Mouse (Mus musculus) thymus, adult 2 months (tissue): ENCODE data around the gene Pigk. TPM values are rescaled to one million over a fixed set of nuclear protein-coding genes. Genes with fewer than 3 reads are reported as not detected.
A peak's percentile ranks its signal among the peaks of the same experiment; 100 is the strongest.

Experiments
- DNase-seq: peaks from one replicate; pipeline ENCODE4 v3.0.0; 2021
- H3K27ac ChIP-seq: fragments of 200-500 bp; 2 replicates; pipeline ENCODE4 v1.5.1; 2012; ENCODE audit warnings: low read length, control low read depth; ENCODE audit not compliant: control insufficient read depth, insufficient read depth
- H3K27me3 ChIP-seq: fragments of 200-500 bp; 2 replicates; pipeline ENCODE4 v1.6.1; 2012; ENCODE audit warnings: mild to moderate bottlenecking, low read length, moderate library complexity, mixed read lengths; ENCODE audit not compliant: control insufficient read depth, insufficient read depth
- H3K36me3 ChIP-seq: fragments of 200-500 bp; 2 replicates; pipeline ENCODE4 v1.6.1; 2012; ENCODE audit warnings: mild to moderate bottlenecking, low read length, moderate library complexity; ENCODE audit not compliant: control insufficient read depth, insufficient read depth
- H3K4me1 ChIP-seq: fragments of 200-500 bp; replicated peaks from 2 replicates; pipeline ENCODE4 v1.6.1; 2012; ENCODE audit warnings: low read length; ENCODE audit not compliant: control insufficient read depth, insufficient read depth
- H3K4me3 ChIP-seq: fragments of 200-500 bp; 2 replicates; pipeline ENCODE4 v1.5.1; 2012; ENCODE audit warnings: mild to moderate bottlenecking, low read length, control low read depth, moderate library complexity; ENCODE audit not compliant: control insufficient read depth, insufficient read depth
- CTCF ChIP-seq: fragments of 200-500 bp; IDR thresholded peaks from 2 replicates; pipeline ENCODE4 v1.5.1; 2012; ENCODE audit warnings: mild to moderate bottlenecking, control low read depth, low read length, moderate library complexity, borderline replicate concordance; ENCODE audit not compliant: control insufficient read depth, poor library complexity, insufficient read depth; ENCODE audit errors: extremely low read depth
- POLR2A ChIP-seq: fragments of 200-500 bp; IDR thresholded peaks from 2 replicates; pipeline ENCODE4 v1.6.1; 2012; ENCODE audit warnings: mild to moderate bottlenecking, low read length, control low read depth, moderate library complexity; ENCODE audit not compliant: control insufficient read depth, poor library complexity, insufficient read depth; ENCODE audit errors: extremely low read depth
- WGBS: fragments of 180-500 bp; shearing (Covaris S2); methylation state at CpG from one replicate; pipeline ENCODE4 v1.1.7; 2018; 5-methylcytosine and 5-hydroxymethylcytosine counted together
- polyA plus RNA-seq: library from polyadenylated mRNA; depleted of rRNA; stranded (reverse); fragments of >200 nt; gene quantifications from 2 replicates; pipeline ENCODE4 v1.2.3, GENCODE M21; 2012

Gene Pigk
- polyA plus RNA-seq, 1 experiment = 10.9 TPM

DNA sequence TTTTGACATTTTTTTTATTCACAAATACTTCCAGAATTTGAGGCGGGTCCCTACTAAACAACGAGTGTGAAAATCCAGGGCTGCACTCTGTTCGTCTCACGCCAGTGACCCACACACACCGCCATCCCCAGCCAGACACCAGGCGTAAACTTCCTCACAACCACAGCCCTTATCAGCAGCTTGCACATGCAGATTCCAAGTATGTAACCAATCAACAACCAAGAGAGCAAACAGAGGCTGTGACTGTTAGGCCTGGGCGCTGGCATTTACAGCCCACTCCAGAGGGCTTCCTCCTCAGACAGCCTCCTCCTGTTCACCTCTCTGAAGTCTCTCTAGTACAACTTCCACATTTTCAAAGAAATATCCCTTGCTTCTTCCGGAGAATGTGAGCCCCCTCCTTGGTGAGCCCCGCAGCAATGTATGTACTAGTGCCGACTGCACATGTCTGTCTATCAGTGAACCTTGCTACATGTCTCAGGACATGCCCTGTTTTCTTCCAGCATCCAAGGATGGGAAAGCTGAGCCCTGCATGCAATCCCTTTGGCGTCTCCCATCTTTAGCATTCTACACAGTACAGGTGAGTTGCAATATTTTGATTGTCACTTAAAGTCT lies 265.7 kb downstream of the Pigk start:
- no peak for DNase-seq
- 28% methylated on average over 11 of the region's 11 CpGs for WGBS
- no peak for TF ChIP-seq POLR2A
- TF ChIP-seq CTCF = no peak
- no peak overlapping the region; the same call in 1 of the 2 replicates for H3K27ac ChIP-seq
- no peaks in the 10 kb centered on the region for H3K36me3 ChIP-seq
- no peak overlapping the region for H3K4me3 ChIP-seq
- peaks cover 12% of the 10 kb centered on the region for H3K4me1 ChIP-seq
- peaks cover 15% of the 10 kb centered on the region; the same call in 1 of the 2 replicates for H3K27me3 ChIP-seq

DNA sequence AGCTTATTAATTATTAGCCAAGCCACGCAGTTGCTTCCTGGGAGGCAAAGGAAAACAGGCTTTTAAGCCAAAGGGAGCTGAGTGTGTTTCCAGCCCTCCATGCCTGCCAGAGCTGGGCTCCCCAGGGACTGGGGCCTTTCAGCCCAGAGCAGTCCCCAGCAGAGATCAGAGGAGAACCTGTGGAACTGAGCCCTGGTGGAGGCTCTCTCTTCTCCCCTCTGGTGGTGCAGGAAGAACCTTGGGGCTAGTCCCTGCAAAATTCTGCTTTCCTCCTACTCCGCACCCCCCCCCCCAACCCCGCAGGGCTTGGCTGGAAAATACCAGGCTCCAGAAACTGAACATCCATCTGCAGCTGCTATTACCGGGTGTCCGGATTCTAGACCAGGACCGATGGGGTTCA lies 266.5 kb downstream of the Pigk start:
- no peaks in the 10 kb centered on the region for H3K36me3 ChIP-seq
- no peak for TF ChIP-seq POLR2A
- no peak for TF ChIP-seq CTCF
- H3K27ac ChIP-seq = no peak overlapping the region
- peaks cover 12% of the 10 kb centered on the region for H3K4me1 ChIP-seq
- no peak for DNase-seq
- no peak overlapping the region for H3K4me3 ChIP-seq
- H3K27me3 ChIP-seq = peaks cover 15% of the 10 kb centered on the region; the same call in 1 of the 2 replicates
- WGBS = 36% methylated on average over 6 of the region's 6 CpGs

DNA sequence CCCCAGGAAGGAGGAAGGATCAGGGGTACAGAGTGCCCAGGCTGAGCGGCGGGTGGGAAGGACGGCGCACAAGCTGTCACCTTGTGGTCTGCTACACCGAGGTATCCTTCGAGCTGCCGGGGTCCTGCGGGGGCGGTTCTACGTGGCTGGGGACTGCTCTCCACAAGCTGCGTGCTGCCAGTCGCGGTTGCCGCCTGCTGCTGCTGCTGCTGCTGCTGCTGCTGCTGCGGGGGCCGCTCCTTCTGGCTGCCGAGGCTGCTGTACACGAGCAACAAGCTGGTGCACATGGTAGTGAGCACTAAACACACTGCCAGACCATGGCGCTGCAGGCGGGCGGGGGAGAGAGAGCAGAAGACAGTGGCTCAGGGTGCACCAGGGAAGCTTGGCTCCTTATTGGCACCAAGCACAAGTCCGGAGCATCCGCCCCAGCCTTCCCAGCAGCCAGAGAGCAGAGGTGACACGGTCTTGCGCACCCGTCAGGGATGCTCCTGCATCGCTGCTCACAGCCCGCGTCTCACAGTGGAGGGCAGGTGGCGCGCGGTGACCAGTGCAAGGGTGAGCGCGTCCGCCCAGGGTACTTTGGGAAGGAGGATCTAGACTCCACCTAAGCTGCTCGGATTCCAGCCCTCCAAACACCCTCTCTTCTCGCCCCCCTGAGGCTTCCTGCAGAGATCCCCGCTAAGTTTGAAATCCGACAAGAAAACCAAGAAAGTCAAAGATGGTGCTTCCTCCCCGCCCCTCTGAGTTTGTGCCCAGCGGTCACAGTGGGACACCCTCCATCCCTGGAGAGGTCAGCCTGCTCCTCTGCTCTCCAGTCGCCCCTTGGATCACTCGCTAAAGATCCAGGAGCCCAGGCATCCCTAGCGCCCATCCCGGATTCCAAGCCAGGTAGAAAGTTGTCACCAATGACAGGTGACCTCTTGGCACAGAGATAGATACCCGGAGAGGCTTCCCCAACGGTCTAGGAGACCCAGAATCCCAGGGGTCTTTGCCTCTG lies 267.4 kb downstream of the Pigk start:
- TF ChIP-seq POLR2A = no peak
- no peak for TF ChIP-seq CTCF
- Histone ChIP-seq H3K27ac (no peak overlapping the region), H3K36me3 (no peaks in the 10 kb centered on the region), H3K4me3 (peak overlapping the region; percentile 18), H3K4me1 (peaks cover 12% of the 10 kb centered on the region), H3K27me3 (peaks cover 15% of the 10 kb centered on the region; the same call in 1 of the 2 replicates)
- 1% methylated on average over 47 of the region's 47 CpGs for WGBS
- DNase-seq = no peak

DNA sequence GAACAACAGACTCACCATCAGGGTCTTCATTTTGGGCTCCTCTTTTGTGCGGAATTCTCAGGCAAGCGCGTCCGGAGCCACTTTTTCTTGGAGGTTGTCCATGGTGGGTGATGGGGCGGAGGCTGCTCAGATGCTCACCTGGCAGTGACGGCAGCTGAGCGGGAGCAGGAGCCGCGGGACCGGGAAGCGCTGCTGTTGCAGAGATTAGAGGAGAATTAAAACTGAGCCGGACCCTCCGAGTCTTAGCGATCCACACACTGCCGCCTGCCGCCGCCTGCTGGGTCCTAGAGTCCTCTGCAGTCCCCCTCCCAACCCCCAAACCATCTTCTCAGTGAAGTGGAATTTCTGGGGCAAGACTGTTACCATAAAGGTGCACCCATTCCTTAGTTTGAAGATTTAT lies 268.1 kb downstream of the Pigk start, which contains the start of gene St6galnac5:
Gene St6galnac5 (minus strand): TSS at position 259 of the 400 bp plus-strand sequence.
- TF ChIP-seq CTCF (no peak), POLR2A (no peak)

DNA sequence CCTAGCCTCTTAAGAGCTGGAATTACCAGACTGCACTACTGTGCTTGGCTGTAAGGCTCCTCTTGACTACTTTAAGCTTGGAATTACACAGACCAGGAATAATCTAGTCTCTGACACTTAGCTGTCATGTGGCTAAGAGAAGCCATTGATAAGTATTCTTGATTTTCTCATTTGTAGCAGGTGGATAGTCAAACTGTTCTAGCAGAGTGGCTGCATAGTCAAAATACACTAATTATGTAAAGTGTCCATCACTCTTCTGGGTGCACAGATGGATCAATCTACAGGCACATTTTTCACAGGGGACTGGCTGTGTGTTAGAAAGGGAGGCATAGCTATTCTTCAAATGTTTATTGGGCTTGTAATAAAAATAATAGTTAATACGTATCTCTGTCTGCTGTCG lies 276.9 kb downstream of the Pigk start:
- 96% methylated on average over 2 of the region's 2 CpGs for WGBS
- DNase-seq = no peak
- Histone ChIP-seq H3K27ac (no peak overlapping the region), H3K36me3 (no peaks in the 10 kb centered on the region), H3K27me3 (no peaks in the 10 kb centered on the region), H3K4me3 (no peak overlapping the region), H3K4me1 (no peaks in the 10 kb centered on the region)
- TF ChIP-seq CTCF (no peak), POLR2A (no peak)

More for the DNA sequence above, 268.1 kb downstream of the Pigk start, which contains the start of gene St6galnac5:
- DNase-seq = no peak
- H3K4me1 ChIP-seq = peaks cover 12% of the 10 kb centered on the region
- peak within 1 kb of the TSS; percentile 18 for H3K4me3 ChIP-seq
- H3K27me3 ChIP-seq = peaks cover 15% of the 10 kb centered on the region; the same call in 1 of the 2 replicates
- H3K36me3 ChIP-seq = no peaks in the 10 kb centered on the region
- no peak within 1 kb of the TSS for H3K27ac ChIP-seq
- 4% methylated on average over 17 of the region's 17 CpGs for WGBS

DNA sequence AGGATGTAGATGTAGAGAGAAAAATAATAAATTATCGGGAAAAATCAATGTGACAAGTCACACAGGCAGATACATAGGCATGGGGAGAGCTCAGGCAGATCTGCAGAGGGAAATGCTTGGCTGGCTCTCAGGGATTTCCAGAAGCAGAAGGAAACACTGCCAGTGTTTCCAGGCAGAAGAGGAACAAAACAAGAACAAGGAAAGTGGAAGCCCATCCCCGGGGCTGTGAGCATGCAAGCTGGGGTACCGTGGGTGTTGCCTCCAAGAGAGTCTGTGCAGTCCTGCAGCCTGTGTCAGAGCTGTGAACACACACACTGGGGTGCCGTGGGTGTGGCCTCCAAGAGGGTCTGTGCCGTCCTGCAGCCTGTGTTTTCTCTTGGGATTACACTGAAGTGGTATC lies 279.7 kb downstream of the Pigk start:
- no peak for DNase-seq
- no peaks in the 10 kb centered on the region for H3K4me1 ChIP-seq
- no peak overlapping the region for H3K27ac ChIP-seq
- no peaks in the 10 kb centered on the region for H3K27me3 ChIP-seq
- TF ChIP-seq CTCF = no peak
- no peak for TF ChIP-seq POLR2A
- H3K4me3 ChIP-seq = no peak overlapping the region
- 85% methylated on average over 5 of the region's 5 CpGs for WGBS
- no peaks in the 10 kb centered on the region for H3K36me3 ChIP-seq
